Mouse (Mus musculus): ENCODE data around the gene Fsip1. TPM values are rescaled to one million over a fixed set of nuclear protein-coding genes. Genes with fewer than 3 reads are reported as not detected.

Fsip1 gene
- total and polyA plus RNA-seq, 2 experiments from 2014 or later = 3.7 to 5.7 TPM

DNA sequence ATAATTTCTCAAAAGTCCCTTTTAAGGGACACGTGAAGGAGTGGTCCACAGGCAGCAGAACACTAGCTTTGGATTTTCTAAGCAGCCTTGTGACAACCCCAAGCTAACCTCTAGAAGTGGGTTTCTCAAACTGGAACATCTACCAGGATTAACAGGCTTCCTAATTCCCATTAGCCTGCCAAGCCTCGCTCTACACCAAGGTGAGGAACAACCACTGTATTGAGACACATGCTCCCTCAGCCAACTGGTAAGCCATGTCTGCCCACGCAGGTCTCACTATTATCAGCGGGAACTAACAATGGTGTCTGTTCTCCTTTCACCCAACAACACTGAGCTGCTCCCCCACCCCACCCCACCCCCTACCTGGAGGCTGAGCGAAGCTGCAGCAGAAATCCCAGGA is 175.2 kb downstream of the Fsip1 start:
- TF ChIP-seq CTCF (IDR thresholded peaks at IDR 0.05; ENCODE audit: low read depth) = no peak
- Histone ChIP-seq H3K4me1 (ENCODE audit: insufficient read depth) (no peaks in the 10 kb centered on the region), H3K9ac (no peak overlapping the region), H3K27ac (ENCODE audit: low read depth, low read length) (no peak overlapping the region), H3K9me3 (ENCODE audit: low read length) (no peaks in the 10 kb centered on the region), H3K27me3 (ENCODE audit: insufficient read depth, low read length) (no peaks in the 10 kb centered on the region; the same call in 1 of the 2 replicates), H3K4me2 (ENCODE audit: low read depth) (no peak overlapping the region), H3K36me3 (ENCODE audit: insufficient read depth) (no peaks in the 10 kb centered on the region), H3K4me3 (ENCODE audit: low read depth, low read length) (no peak overlapping the region)
- ATAC-seq (no peak), DNase-seq (no peak)
- WGBS = 81% methylated on average over 5 of the region's 5 CpGs

Small RNA genes lying within 50 kb of the gene (microRNA-seq; reads per million reads assigned to microRNA genes)
- 0 reads per million in 2 experiments for gene Gm22800

Other genes starting within 250 kb of the Fsip1 start
- gene Thbs1, start 145.1 kb downstream of the Fsip1 start, total RNA-seq (2014; rRNA removed) = 13.2 and 16.0 TPM in 2 replicates
- gene Thbs1, start 145.1 kb downstream of the Fsip1 start, polyA plus RNA-seq (2015; fragmentation: Nextera tagmentation; extraction: Ambion mirVana) = 2.9 and 4.4 TPM in 2 replicates
- gene Gpr176, start 116.5 kb upstream of the Fsip1 start, total RNA-seq (2014; rRNA removed) = 8.8 and 11.0 TPM in 2 replicates
- 6.3 and 8.3 TPM in 2 replicates for gene Gpr176, start 116.5 kb upstream of the Fsip1 start, polyA plus RNA-seq (2015; fragmentation: Nextera tagmentation; extraction: Ambion mirVana)
- 13.7 and 16.4 TPM in 2 replicates for gene Eif2ak4, start 131.7 kb upstream of the Fsip1 start, total RNA-seq (2014; rRNA removed)
- 5.1 and 6.2 TPM in 2 replicates for gene Eif2ak4, start 131.7 kb upstream of the Fsip1 start, polyA plus RNA-seq (2015; fragmentation: Nextera tagmentation; extraction: Ambion mirVana)
- gene Srp14, start 222.7 kb upstream of the Fsip1 start, total RNA-seq (2014; rRNA removed) = 180 and 252 TPM in 2 replicates
- gene Srp14, start 222.7 kb upstream of the Fsip1 start, polyA plus RNA-seq (2015; fragmentation: Nextera tagmentation; extraction: Ambion mirVana) = 357 and 411 TPM in 2 replicates

Data from forebrain, postnatal 0 days (tissue).